Mouse (Mus musculus) embryonic facial prominence, embryonic 15.5 days (tissue): ENCODE results near the gene Atxn7l1. TPM values are rescaled to one million over a fixed set of nuclear protein-coding genes. Genes with fewer than 3 reads are reported as not detected.

Experiments
- ATAC-seq: fragments of 200-750 bp; cut with Nextera tagmentation; 2 replicates; pipeline ENCODE4 v1.8.0; 2017; ENCODE audit warnings: low read depth, moderate TSS enrichment; ENCODE audit not compliant: insufficient number of reproducible peaks, low FRiP score, low TSS enrichment
- H3K27ac ChIP-seq: fragments of 300-500 bp; sonication (generic); replicated peaks from 2 replicates; pipeline ENCODE4 v1.5.1; 2015; ENCODE audit warnings: mild to moderate bottlenecking, inconsistent platforms
- H3K27me3 ChIP-seq: fragments of 300-500 bp; sonication (generic); 2 replicates; pipeline ENCODE4 v1.6.1; 2015; ENCODE audit warnings: inconsistent platforms
- H3K36me3 ChIP-seq: fragments of 300-500 bp; sonication (generic); 2 replicates; pipeline ENCODE4 v1.6.1; 2015; ENCODE audit warnings: mild to moderate bottlenecking, inconsistent platforms
- H3K4me1 ChIP-seq: fragments of 300-500 bp; sonication (generic); 2 replicates; pipeline ENCODE4 v1.6.1; 2015; ENCODE audit warnings: inconsistent platforms
- H3K4me2 ChIP-seq: fragments of 300-500 bp; sonication (generic); replicated peaks from 2 replicates; pipeline ENCODE4 v1.6.1; 2015; ENCODE audit warnings: mild to moderate bottlenecking, inconsistent platforms
- H3K4me3 ChIP-seq: fragments of 300-500 bp; sonication (generic); replicated peaks from 2 replicates; pipeline ENCODE4 v1.5.1; 2015; ENCODE audit warnings: mild to moderate bottlenecking, inconsistent platforms
- H3K9ac ChIP-seq: fragments of 300-500 bp; sonication (generic); 2 replicates; pipeline ENCODE4 v1.6.1; 2015; ENCODE audit warnings: inconsistent platforms
- H3K9me3 ChIP-seq: fragments of 300-500 bp; sonication (generic); replicated peaks from 2 replicates; pipeline ENCODE4 v1.6.1; 2016; ENCODE audit warnings: inconsistent platforms
- WGBS: fragments of 180-500 bp; shearing (Covaris S2); methylation state at CpG from one replicate; pipeline ENCODE4 v1.1.7; 2015; 5-methylcytosine and 5-hydroxymethylcytosine counted together
- polyA plus RNA-seq: library from polyadenylated mRNA; unstranded; fragments of >200 nt; fragmentation: Nextera tagmentation; extraction: Ambion mirVana; gene quantifications from 2 replicates; pipeline ENCODE4 v1.2.1, GENCODE M21; 2015

Atxn7l1 gene
- polyA plus RNA-seq, 1 experiment from 2014 or later = 14.9 TPM

DNA sequence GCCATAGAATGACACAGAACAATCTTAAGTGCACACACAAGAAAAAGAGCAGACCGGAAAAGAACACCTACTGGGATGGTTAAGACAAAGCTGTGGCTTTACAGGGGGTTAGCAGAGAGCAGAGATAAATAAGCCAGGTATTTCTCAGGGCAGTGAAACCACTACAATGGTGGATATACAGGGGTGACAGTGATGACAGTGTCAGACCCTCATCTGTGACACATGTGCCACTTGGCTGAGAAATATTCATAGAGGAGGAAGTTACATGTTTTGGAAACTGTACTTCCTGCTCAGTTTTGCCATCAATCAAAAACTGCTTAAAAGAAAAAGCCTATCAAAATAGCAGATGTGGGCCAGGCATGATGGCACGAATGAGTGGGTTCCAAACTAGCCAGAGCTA lies 19.4 kb upstream of the Atxn7l1 start:
- Histone ChIP-seq H3K4me3 (no peak overlapping the region), H3K9ac (no peak overlapping the region), H3K9me3 (no peaks in the 10 kb centered on the region), H3K27ac (no peak overlapping the region), H3K4me2 (no peak overlapping the region), H3K27me3 (no peaks in the 10 kb centered on the region), H3K4me1 (peaks cover 6% of the 10 kb centered on the region), H3K36me3 (no peaks in the 10 kb centered on the region)
- WGBS = 81% methylated on average over 2 of the region's 2 CpGs
- ATAC-seq = no peak

- Histone ChIP-seq H3K27ac (no peak overlapping the region), H3K4me1 (peaks cover 6% of the 10 kb centered on the region), H3K9me3 (no peaks in the 10 kb centered on the region), H3K9ac (no peak overlapping the region), H3K27me3 (no peaks in the 10 kb centered on the region), H3K4me3 (no peak overlapping the region), H3K4me2 (no peak overlapping the region), H3K36me3 (no peaks in the 10 kb centered on the region)
- 38% methylated on average over 7 of the region's 7 CpGs for WGBS
- ATAC-seq = no peak
These were observed 18.8 kb upstream of the Atxn7l1 start for GRCm38 (mm10) chr12:33128702-33129101.

DNA sequence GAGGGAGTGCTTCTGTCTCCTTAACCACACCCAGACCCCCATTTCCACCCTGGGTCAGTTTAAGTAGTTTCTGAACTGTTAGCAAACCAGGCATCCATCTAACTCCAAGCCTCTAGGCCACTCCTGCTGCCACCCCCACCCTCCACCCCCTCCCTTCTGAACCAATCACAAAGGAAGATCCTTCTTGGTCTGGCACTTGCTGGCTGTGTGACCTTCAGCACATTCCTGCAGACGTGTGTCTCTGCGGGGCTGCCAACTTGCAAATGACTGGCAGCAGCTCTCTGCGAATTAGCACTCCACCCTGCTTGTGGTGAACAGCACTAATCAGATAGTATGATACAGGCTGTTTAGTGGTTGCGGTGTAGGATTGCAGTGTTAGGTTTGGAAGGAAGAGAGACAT lies 18.1 kb upstream of the Atxn7l1 start:
- peak; percentile 63; the same call in 1 of the 2 replicates for ATAC-seq
- no peak overlapping the region for H3K27ac ChIP-seq
- H3K9me3 ChIP-seq = no peaks in the 10 kb centered on the region
- WGBS = 19% methylated on average over 4 of the region's 4 CpGs
- no peak overlapping the region for H3K4me2 ChIP-seq
- peaks cover 6% of the 10 kb centered on the region for H3K4me1 ChIP-seq
- no peaks in the 10 kb centered on the region for H3K27me3 ChIP-seq
- no peak overlapping the region for H3K9ac ChIP-seq
- no peak overlapping the region for H3K4me3 ChIP-seq
- H3K36me3 ChIP-seq = no peaks in the 10 kb centered on the region

DNA sequence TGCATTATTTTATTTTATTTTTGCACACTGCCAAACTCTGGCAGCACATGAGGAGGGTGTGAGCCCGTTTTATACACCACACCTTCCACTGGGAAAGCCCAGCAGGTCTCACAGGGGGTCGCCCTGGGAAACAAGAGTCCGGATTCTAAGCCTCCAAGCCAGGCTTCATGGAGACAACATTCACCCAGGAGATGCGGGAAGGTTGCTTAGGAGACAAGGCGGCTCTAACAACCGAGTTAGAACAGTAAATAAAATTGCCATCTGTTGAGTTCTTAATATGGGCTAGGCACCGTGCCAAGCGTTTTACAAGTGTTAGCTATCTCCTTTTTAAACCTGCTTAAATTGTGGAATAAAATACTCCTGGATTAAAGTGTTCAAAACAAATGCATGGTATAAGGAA lies 17.1 kb upstream of the Atxn7l1 start:
- WGBS = 47% methylated on average over 8 of the region's 8 CpGs
- Histone ChIP-seq H3K9me3 (no peaks in the 10 kb centered on the region), H3K36me3 (no peaks in the 10 kb centered on the region), H3K4me2 (no peak overlapping the region), H3K27me3 (no peaks in the 10 kb centered on the region), H3K4me3 (no peak overlapping the region), H3K9ac (no peak overlapping the region), H3K27ac (no peak overlapping the region), H3K4me1 (peaks cover 6% of the 10 kb centered on the region)
- no peak for ATAC-seq

GRCm38 (mm10) chr12:33131796-33132195 lies 15.7 kb upstream of the Atxn7l1 start:
- H3K27me3 ChIP-seq = no peaks in the 10 kb centered on the region
- H3K9ac ChIP-seq = no peak overlapping the region
- no peak overlapping the region for H3K27ac ChIP-seq
- no peaks in the 10 kb centered on the region for H3K9me3 ChIP-seq
- no peak overlapping the region for H3K4me3 ChIP-seq
- 42% methylated on average over 7 of the region's 7 CpGs for WGBS
- peaks cover 6% of the 10 kb centered on the region for H3K4me1 ChIP-seq
- ATAC-seq = no peak
- no peaks in the 10 kb centered on the region for H3K36me3 ChIP-seq
- no peak overlapping the region for H3K4me2 ChIP-seq

DNA sequence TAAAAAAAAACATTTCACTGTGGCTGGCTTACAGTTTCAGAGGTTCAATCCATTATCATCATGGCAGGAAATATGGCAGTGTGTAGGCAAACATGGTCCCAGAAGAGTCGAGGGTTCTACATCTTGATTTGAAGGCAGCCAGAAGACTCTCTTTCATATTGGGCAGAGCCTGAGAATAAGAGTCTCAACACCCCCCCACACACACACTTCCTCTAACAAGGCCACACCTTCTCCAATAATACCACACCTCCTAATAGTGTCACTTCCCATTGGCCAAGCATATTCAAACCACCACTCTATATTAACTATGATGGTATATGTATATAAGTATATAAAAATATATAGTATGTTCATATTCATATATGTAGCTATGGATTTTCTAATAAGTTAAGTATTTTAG lies 9.6 kb upstream of the Atxn7l1 start:
- WGBS = 89% methylated on average over 1 of the region's 1 CpGs

DNA sequence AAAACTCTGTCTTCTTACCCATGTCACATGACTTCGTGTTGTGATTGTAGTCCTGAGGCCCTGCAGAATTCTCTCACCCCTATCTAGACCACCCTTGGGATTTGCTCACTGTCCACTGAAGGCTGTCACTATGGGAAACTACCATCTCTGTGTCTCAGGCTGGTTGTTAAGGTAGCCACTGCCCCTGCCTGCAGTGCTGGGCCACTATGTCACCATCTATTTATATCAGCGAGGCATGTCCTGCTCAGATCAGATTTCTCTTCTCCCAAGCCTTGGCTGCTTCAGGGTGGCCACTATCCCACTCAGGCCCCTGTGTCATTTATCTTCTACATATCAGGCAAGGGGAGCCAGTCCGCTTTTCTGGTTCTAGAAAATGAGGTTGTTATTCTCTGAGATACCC lies 8.4 kb upstream of the Atxn7l1 start:
- Histone ChIP-seq H3K36me3 (no peaks in the 10 kb centered on the region), H3K27me3 (no peaks in the 10 kb centered on the region), H3K27ac (no peak overlapping the region), H3K9me3 (no peaks in the 10 kb centered on the region), H3K4me1 (no peaks in the 10 kb centered on the region), H3K9ac (no peak overlapping the region), H3K4me3 (no peak overlapping the region), H3K4me2 (no peak overlapping the region)
- WGBS = 77% methylated on average over 3 of the region's 3 CpGs
- ATAC-seq = no peak

More for the DNA sequence above, 9.6 kb upstream of the Atxn7l1 start:
- H3K9me3 ChIP-seq = no peaks in the 10 kb centered on the region
- ATAC-seq = no peak
- H3K4me1 ChIP-seq = no peaks in the 10 kb centered on the region
- no peak overlapping the region for H3K9ac ChIP-seq
- H3K4me2 ChIP-seq = no peak overlapping the region
- H3K36me3 ChIP-seq = no peaks in the 10 kb centered on the region
- no peak overlapping the region for H3K4me3 ChIP-seq
- H3K27me3 ChIP-seq = no peaks in the 10 kb centered on the region
- H3K27ac ChIP-seq = no peak overlapping the region

DNA sequence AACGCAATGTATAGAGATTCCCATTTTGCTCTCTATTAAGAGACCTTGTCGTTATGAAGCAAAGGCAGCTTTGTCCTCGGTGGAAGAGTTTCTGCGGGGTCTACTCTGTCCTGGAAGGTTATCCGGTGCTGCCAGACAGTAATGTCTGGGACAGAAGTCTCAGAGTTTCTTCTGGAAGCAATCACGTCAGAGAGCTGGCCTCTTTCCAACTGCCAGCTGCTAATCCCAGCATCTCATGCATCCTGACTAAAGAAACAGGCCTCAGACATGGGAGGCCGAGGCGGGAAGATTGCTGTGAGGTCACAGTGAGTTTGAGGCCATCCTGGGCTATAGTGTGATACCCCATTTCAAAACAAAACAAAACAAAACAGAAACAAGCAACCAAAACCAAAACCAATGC lies 3.0 kb upstream of the Atxn7l1 start:
- Histone ChIP-seq H3K4me1 (peaks cover 21% of the 10 kb centered on the region), H3K36me3 (no peaks in the 10 kb centered on the region), H3K27me3 (peaks cover 12% of the 10 kb centered on the region; the same call in 1 of the 2 replicates), H3K4me2 (no peak overlapping the region), H3K27ac (no peak overlapping the region), H3K9ac (no peak overlapping the region), H3K9me3 (no peaks in the 10 kb centered on the region), H3K4me3 (no peak overlapping the region)
- 41% methylated on average over 8 of the region's 8 CpGs for WGBS
- no peak for ATAC-seq

DNA sequence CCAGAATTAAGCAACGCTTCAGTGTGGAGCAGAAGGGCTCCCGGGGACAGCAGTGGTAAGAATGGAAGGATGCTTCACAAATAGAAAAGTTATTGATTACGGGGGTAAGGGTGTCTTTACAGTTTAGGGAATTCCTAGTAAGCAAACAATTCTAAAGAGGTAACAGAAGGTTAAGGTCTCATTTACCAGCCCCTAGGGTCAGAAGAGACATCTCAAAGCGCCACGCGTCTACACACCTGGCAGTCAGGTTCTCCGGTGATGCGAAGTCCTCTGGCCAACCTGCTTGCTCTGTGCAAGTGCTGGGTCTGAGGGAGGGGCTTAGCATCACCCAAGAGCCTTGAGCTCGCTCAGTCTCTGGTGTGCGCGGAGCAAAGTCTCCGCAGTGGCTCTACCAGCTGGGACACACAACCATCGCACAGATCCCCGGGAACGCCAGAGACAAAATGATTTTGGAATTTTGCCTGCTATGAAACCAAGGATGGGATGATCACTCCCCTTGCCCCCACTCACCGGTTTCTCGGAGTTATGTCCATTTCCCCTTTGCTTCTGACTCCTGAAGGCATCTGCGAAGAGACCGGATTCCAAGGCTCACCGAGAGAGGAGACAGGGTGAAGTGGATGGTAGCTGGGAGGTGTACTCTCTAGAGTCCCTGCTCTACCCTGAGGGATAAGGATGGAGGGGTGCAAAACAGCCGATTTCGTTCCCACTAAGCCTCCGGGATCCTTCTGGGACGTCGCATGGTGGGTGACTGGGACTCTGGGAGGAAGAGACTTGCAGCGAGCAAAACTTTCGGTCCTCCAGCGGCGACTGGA lies 665 bp upstream of the Atxn7l1 start:
- H3K9ac ChIP-seq = peak overlapping the region; percentile 58
- H3K4me3 ChIP-seq = peak overlapping the region; percentile 69
- peaks cover 12% of the 10 kb centered on the region; the same call in 1 of the 2 replicates for H3K27me3 ChIP-seq
- no peaks in the 10 kb centered on the region for H3K9me3 ChIP-seq
- peak; percentile 51; the same call in 1 of the 2 replicates for ATAC-seq
- 5% methylated on average over 29 of the region's 29 CpGs for WGBS
- no peak overlapping the region for H3K27ac ChIP-seq
- H3K4me1 ChIP-seq = peaks cover 21% of the 10 kb centered on the region
- H3K4me2 ChIP-seq = peak overlapping the region; percentile 97
- no peaks in the 10 kb centered on the region for H3K36me3 ChIP-seq

DNA sequence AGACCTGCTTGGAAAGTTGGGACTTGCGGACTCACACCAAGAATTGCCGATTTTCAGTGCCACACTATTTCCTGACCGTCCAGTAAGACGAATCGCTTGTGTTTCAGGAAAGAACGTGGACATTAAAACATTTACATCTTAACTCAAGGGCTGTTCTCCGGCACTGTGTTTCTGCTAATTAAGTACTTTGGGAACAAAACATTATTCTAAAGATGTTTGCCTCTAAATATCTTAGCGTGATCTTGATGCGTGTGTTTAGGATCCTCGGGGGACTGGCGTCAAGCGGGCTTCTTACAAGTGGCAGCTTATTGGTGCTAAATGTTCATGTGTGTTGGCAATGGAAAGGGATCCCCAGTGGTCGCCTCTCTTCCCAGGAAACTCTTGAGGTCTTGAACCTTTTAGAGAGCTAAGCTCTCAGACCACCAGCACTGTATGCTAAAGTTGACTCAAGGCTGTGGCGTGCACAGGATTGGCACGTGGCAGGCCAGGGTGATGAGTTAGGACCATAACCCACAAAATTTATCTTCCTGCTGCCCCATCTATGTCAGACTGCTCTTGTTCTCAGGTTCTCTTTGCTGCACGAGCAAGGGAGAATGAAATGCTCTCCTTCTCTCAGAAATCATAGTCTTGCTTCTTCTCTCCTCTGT lies 2.2 kb downstream of the Atxn7l1 start:
- H3K27me3 ChIP-seq = peaks cover 12% of the 10 kb centered on the region; the same call in 1 of the 2 replicates
- no peaks in the 10 kb centered on the region for H3K9me3 ChIP-seq
- H3K36me3 ChIP-seq = no peaks in the 10 kb centered on the region
- H3K27ac ChIP-seq = no peak overlapping the region
- 92% methylated on average over 16 of the region's 16 CpGs for WGBS
- no peak overlapping the region for H3K4me2 ChIP-seq
- H3K9ac ChIP-seq = no peak overlapping the region
- no peak for ATAC-seq
- no peak overlapping the region for H3K4me3 ChIP-seq
- peaks cover 21% of the 10 kb centered on the region for H3K4me1 ChIP-seq

- Histone ChIP-seq H3K4me3 (no peak overlapping the region), H3K9me3 (no peaks in the 10 kb centered on the region), H3K4me2 (no peak overlapping the region), H3K9ac (no peak overlapping the region), H3K36me3 (no peaks in the 10 kb centered on the region), H3K27ac (no peak overlapping the region), H3K4me1 (peaks cover 18% of the 10 kb centered on the region), H3K27me3 (no peaks in the 10 kb centered on the region)
- 81% methylated on average over 7 of the region's 7 CpGs for WGBS
- ATAC-seq = no peak
These were observed 5.6 kb downstream of the Atxn7l1 start for GRCm38 (mm10) chr12:33153131-33153530.
